Mouse (Mus musculus) gastrocnemius, postnatal 25 days (tissue): ENCODE data around the gene Capza2. TPM values are rescaled to one million over a fixed set of nuclear protein-coding genes. Genes with fewer than 3 reads are reported as not detected.
"Not testable (repeated sequence)": the region's sequence is repeated elsewhere in the genome, so short reads cannot be mapped to it uniquely, and the experiment has no call there.

Experiments
- DNase-seq: peaks from one replicate; pipeline ENCODE4 v3.0.0; 2022
- total RNA-seq, 2 experiments: library from RNA; stranded (reverse); gene quantifications; 1 replicate in 1 of 2; 2 replicates in 1 of 2; pipeline ENCODE4 v1.2.3; 2021

Gene Capza2
- total RNA-seq, 2 experiments from 2014 or later, result 252 to 287 TPM

DNA sequence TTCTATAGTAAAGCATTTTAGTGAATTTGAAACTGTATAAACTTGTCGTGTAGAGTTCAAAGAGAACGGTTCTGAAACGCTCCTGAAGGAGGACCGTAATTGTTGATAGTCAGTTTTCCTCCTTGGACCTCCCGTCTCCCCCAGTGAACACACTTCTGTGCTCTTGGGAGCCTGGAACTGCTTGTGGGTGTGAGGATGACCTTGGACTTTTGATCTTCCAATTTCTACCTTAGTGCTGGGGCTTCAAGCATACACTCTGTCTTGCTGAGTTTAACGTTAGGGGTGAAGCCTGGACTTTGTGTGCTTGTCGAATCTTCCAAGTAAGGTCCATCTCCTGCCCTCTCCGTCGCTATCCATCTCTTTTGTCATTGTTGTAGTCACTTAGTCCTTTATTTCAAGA lies 4.0 kb downstream of the Capza2 start:
- DNase-seq, result no peak

DNA sequence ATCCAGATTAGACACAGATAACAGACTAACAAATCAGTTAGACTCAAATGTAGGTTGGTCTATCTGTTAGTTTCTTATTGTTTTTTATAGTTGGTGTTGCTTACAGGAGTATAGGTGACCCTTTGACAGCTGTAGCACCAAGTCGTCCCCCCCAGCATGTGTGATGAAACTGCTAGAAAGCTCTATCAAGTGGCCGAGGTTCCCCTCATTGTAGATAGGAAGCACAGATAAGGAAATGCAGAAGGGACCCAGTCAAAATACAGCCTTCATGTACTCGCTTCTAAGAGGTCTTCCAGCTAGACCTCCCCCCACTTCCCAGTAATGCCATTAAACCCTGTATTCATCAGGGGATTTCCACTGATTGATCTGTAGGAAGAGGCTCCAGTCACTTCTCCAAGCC lies 6.7 kb downstream of the Capza2 start:
- DNase-seq, result no peak

DNA sequence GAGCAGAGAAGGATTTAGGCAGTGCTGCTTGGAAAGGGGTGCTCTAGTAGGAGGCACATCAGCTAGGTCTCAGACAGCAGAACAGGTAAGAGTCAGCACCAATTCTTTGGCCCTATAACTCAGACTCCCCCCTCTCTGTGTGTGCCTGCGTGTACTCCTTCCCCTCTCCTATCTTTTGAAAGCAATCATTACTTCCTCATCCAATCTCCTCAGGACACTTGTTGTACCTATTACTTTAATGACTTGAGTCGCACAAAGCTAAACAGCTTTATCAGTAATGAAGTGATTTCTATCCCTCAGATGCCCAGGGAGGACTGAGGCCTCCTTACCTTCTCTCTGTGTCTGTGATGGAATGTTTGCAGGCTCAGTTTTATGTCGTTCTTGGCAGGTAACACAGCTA lies 10.1 kb downstream of the Capza2 start:
- no peak for DNase-seq

DNA sequence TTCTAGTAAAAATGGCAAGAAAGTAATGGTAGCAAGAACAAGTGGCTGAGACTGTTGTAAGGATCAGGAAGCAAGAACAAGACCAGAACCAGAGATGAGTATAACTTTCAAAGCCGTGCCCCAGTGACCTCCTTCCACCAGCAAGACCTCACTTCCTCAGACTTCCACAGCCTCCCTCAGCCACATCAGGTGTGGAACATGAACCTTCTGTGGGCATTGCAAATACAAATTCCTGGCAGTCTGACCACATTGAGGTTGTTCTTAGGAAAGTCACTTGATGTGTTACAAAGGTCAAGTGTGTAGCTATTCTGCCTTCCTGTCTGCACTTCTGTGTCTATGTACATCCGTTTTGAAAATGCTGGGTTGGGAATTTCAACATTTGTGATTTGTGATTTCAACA lies 16.1 kb downstream of the Capza2 start:
- DNase-seq, result no peak

DNA sequence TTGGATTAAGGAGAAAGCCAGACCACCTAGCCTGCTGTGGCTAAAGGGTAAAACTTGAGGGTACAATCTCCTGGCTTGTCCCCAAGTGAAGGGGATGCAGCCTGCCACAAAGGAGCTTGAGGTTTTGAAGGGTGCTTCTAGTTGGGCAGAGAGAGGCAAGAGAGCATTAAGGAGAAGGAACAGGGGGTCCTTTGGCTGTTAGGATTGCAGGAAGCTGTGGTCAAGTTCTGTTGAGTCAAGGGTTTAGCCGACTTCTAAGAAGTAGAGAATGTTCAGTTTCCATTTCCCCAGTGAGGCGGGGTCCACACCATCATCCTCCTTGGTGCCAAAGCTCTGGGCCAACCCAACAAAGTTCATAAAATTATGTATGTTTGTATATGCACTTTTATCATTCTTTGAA lies 19.0 kb downstream of the Capza2 start:
- DNase-seq, result no peak

DNA sequence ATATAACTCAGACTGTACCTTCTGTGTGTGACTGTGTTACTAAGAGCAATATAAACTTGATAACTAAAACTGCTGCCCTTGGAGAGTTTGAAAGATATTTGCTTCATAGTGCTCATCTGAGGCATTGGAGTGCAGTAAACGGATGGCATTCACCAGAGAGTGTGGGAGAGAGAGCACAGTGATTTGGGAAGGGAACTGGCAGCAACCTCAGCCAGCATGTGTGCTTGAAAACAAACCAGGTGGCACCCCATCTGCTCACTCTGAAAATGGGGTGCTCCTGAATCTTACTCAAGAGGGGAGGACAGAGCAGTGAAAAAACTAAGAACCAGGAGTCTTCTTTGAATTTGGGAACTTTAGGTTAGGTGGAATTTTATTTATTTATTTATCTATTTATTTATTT lies 21.3 kb downstream of the Capza2 start:
- no peak for DNase-seq

DNA sequence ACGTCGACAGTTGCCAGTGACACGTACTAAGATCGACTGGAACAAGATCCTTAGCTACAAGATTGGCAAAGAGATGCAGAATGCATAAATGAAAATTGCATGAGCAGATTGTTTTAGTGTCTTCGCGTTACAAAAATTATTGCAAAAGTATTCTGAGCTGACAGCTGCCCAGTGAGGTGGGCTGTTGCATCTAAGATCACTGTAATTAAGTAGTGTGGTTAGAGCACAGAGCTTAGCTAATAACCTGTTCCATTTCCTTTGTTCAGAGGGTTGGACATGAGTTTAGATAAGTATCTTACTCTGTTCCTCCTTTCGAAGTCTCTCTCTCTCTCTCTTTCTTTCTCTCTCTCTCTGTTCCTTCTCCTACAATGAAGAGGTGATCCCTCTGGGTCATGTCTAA lies 29.3 kb downstream of the Capza2 start:
- DNase-seq, result no peak

DNA sequence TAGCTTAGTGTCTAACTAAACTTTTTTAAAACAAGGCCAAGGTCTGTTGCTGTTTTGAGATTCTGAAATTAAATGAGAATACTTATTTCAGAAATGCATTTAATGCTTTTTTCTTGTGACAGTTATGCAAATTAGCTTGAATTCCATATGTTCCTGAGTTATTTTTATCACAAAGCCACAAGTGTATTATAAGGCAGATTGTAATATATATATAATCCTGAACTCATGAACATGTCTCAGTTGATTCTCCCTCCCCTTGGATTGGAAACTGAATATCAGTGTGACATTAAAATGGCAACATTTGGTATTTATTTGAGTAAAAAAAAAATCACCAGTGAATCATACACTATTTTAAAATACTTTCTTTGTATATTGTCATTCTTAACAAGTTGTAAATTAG lies 30.0 kb downstream of the Capza2 start:
- DNase-seq, result no peak

DNA sequence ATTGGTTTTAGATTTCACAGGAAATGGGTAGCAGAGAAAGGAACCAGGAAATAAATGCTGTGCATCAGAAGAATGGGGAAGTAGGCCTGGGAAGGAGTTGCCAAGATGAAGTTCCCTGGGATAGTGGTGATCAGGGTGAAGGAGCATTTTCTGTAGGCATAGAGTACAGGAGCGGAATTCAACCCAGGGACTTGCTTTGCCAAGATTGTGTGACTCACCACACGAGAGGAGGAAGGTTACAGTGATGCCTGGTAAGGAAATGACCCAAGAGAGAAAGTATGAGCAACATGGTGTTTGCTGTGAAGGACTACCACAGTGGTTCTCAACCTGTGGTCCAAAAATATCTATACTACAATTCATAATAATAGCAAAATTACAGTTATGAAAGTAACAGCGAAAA lies 31.8 kb downstream of the Capza2 start:
- no peak for DNase-seq

DNA sequence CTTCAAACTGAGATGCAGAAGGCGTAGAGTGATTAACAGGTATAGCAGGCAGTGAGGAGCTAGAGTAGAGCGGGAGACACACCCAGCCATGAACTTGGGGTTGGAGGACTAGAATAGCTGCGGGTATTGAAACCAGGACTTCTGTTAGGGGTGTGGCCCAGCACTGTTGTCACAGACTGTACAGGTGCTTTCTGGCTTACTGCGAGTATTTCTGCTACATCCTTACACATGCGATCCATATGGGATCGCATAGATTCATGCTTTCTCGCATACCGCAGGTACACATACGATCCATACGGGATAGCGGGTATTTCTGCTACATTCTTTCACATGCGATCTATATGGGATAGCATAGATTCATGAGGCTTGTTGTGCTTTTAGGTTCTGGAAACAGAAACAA lies 32.3 kb downstream of the Capza2 start:
- no peak for DNase-seq

DNA sequence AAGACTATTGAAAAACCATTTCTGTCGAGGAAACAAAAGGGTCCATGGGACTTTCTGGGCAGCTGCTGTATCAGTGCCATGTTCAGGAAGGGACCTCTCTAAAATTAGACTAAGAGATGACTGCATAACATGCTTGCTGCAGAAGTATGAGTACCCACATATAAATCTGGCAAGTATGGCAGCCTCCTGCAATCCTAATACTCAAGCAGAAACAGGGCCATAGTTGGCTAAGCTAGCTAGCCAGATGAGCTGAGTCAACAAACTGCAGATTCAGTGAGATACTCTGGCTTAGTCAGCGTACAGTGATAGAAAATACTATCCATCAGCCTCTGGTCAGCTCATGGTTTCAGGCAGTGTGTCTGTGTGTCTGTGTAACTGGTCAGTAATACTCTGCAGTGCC lies 33.8 kb downstream of the Capza2 start:
- DNase-seq, result no peak

DNA sequence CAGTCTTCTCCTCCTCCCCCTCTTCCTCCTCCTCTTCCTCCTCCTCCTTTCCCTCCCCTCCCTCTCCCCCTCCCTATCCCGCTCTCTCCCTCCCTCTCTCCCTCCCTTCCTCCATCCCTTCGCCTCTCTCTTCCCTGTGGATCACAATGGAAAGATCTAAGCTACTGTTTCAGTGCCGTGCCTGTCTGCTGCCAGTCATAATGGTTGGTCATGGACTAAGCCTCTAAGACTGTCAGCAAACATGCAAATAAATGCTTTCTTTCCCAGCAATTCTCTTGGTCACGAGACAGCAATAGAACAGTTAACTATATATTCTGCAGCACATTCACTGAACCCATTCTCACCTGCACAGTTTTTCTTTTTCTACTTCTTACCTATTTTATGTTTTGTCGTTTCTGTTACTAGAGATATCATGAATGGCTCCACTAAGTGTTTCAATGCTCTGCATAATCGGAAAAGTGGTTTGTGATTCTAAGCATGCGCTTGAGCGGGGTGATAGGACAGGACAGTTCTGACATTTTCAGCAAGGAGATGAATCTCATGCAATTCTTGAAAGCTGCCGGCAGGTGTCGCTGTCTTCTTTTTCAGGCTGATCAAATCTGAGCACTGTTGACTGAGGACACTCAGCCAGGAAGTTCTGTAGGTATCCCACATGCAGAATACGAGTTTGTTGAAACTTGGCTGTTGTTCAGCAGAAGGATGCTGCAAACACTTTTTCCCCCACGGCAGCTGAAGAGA lies 39.2 kb downstream of the Capza2 start:
- DNase-seq, result peak; percentile 26

DNA sequence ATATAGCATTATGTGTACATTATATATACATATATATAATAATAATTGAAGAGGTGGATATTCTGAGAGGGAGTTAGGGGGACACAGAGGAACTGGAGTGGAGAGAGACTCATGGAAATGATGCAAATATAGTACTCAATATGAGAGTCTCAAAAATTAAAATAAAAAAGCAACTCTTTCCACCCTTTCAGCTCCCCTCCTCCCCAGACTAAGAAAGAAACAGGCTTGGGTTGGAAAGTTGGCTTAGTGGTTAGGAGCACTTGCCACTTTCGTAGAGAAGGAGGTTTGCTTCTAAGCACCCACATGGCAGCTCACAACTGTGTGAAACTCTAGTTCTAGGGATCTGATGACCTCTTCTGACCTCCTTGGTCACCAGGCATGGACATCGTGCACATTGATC lies 41.0 kb downstream of the Capza2 start:
- DNase-seq, result no peak

DNA sequence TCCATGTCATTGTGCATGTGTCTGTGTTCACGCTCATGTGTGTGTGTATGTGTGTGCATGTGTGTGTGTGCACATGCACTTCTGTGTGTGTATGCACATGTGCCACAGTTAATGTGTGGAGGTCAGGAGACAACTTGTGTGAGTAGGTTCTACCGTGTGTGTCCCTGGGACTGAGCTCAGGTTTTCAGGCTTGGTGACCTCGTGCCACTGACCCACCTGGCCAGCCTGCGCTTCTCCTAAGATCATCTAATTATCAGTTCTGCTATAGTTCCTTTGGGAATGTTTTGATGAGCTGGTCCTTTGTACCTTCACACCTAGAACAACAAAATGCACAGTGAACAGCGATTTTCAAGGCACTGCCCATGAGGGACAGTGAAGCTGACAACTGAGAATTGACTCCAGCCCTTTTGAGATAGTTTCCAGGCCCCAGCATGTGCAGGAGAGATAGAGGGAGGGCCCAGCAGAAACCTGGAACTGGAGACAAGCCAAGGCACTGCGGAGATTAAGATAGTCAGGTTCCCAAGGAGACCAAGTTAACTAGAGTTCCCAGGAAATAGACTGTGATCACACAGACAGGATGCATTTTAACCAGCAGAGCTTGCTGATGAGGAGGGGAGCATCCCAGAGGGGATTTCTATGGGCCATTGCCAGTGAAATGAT lies 44.4 kb downstream of the Capza2 start:
- no peak for DNase-seq

DNA sequence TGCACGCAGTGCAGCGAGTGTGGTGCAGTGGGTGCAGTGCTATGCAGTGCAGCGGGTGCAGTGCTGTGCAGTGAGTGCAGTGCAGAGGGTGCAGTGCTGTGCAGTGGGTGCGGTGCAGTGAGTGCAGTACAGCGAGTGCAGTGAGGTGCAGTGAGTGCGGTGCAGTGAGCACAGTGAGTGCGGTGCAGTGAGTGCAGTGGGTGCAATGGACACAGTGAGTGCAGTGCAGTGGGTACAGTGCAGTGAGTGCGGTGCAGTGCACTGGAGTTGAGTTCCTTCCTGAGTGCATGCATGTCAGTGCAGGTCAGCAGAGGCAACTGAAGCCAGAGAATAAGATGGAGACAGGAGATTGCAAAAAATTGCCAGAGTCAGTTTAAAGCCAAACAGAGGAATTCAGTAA lies 45.8 kb downstream of the Capza2 start:
- DNase-seq, result no peak

DNA sequence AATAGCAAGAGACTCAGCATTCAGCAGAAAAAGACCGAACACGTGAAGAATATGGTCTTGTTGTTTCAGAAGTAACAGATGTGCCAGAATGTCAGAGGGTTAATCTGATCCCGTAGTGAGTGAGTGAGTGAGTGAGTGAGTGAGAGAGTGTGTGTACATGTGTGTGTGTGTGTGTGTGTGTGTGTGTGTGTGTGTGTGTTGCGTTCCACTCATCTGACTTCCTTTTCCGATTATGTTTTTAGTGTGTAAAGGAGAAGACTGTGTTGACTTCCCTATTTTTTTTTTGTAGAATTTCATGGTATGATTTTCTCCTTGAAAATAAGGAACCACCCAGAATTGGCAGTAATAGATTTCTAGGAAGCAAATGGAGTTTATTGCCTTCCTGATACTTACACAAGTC lies 52.6 kb downstream of the Capza2 start:
- DNase-seq, result no peak

DNA sequence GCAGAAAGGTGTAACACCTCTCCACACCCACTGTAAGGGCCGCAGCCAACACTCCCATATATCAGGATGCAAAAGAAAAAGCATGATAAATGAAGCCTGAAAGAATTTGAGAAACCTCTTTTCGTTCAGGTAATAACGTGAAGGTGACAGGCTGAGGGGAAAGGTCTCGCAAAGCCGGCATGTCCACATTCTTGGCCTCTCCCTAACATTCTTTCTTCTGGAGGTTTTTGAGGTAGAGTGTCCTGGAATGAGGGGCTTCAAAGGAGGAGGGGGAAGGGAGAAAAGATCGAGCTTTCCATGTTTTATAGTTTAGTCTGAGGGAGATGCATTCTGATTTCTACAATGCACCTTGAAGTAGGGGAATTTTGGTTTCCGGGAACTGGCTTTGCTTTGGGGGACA lies 56.6 kb downstream of the Capza2 start, which contains the start of gene St7:
St7 (plus strand) TSS at position 287 of the 400 bp plus-strand sequence.
- DNase-seq, result no peak

DNA sequence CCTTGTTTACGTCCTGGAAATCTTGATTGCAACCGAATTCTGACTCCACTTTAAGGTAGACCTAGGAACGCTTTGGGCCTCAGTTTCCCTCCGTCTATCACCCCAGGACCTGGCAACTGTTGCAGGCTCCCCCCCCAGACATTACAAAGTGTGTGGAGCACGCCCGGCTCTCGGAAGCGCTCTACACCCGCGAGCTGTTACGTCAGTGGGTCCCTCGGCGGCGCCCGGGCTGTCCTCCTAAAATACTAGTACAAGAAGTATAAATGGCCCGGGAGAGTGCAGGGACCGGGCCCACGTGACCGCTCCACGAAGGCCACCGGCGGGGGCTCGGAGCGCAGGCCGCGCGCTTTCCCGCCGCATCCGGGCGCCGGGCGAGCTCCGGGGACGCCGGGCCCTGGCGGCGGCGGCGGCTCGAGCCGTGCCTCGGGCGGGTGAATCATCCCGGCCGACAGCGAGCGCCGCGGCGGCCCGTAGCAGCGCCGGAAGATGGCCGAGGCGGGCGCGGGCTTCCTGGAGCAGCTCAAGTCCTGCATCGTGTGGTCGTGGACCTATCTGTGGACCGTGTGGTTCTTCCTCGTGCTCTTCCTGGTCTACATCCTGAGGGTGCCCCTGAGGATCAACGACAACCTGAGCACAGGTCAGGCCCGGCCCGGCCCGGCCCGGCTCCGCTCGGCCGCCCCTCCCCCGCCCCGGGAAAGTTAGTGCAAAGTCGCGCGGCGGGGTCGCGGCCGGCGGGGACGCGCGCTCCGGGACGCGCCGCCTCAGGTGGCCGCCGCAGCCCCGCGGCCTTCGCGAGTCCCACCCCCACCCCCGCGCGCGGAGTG lies 57.9 kb downstream of the Capza2 start:
- DNase-seq, result peak; percentile 66

DNA sequence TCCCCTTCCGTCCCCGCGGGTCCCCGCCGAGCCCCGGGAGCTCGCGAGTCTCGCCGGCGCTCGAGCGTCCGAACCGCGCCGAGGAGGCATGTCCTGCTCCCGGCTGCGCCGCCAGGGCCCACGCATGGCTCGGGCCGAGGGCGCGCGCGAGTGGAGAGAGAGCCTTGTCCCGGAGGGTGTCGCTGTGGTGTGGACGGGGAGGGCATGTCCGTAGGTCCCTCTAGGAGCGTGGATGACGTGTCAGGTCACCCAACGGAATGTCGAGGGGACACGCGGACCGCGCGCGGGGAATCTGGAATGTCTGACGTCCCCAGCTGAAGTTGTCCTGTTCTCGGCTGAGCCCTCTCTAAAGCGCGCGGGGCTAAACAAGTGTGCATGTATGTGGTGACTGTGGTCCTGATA lies 58.5 kb downstream of the Capza2 start:
- DNase-seq, result peak; percentile 71

DNA sequence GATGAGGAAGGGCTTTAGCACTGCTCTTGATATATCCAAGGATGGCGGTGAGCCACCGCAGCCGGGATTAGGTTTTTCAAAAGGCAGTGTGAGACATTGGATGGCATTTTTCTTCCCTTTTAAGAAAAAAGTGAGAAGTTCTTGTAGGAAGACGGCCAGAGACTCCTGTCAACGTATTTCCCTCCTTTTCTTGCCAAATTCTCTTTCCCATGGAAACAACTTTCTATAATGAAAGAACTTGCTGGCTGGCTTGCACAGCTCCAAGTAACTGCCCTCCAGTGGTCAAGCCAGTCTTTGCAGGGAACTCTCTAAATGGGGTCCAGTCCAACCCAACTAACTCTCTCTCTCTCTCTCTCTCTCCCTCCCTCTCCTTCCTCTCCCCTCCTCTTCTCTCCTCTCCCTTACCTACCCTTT lies 60.3 kb downstream of the Capza2 start:
- DNase-seq, result peak; percentile 23

DNA sequence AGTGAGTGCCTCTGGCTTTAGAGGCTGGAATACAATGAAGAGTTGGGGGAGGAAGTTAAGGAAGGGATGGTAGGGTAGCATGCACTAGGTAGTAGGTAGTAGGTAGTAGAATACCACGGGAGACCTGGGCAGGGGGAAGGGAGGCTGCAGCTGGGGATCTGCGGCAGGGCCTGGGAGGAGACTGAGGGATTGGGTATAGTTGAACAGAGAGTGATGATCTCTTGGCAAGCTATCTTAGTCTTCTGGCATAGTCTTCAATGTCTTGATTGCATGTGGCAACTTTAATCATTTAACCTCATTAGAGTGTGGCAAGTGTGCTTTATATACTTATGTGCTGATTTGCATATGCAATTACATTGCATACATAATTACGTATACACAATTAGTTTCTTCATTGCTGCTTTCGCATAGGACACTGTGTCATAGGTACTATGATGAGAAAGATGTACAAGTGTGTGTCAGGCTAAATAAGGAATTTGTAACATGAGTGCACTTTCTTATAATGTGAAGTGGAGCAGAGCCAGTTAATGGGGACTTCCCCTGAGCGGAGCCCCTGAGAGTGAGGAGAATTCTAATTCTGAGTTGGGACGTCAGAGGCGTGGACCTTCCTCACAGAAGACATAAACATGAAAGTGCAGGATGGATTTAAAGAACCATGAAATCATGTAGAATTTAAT lies 65.0 kb downstream of the Capza2 start:
- no peak for DNase-seq

DNA sequence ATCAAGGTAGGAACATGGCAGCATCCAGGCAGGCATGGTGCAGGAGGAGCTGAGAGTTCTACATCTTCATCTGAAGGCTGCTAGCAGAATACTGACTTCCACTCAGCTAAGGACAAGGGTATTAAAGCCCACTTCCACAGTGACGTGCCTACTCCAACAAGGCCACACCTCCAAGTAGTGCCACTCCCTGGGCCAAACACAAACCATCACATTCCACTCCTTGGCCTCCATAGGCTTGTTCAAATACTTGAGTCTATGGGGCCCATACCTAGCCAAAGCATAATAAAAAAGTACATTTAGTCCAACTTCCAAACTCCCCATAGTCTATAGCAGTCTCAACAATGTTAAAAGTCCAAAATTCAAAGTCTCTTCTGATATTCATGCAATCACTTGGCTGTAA lies 68.0 kb downstream of the Capza2 start:
- DNase-seq, result not testable (repeated sequence)

DNA sequence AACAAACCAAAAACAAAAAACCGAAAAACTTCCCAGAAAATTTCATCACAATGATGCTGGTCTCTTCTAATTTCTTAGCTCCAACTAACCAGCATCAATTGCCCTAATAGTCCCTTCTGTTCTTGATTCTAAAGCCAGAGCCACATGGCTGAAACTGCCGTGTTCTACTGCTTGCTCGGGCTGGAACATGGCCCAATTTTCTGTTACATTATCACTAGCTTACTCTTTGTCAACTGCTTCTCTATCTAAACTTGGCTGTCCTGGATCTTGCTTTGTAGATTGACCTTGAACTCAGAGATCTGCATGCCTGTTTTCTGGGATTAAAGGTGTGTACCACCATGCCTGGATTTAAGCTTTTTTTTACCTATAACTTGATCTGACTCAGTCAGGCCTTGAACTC lies 69.9 kb downstream of the Capza2 start:
- no peak for DNase-seq
